Mouse (Mus musculus) heart, embryonic 13.5 days (tissue): Measurements from ENCODE around the gene Sh2b2. TPM values are rescaled to one million over a fixed set of nuclear protein-coding genes. Genes with fewer than 3 reads are reported as not detected.

Source experiments
- ATAC-seq: fragments of 200-750 bp; cut with Nextera tagmentation; 2 replicates; pipeline ENCODE4 v1.8.0; 2017; ENCODE audit warnings: moderate TSS enrichment; ENCODE audit not compliant: insufficient number of reproducible peaks, low FRiP score, low TSS enrichment; ENCODE audit errors: extremely low read depth
- H3K27ac ChIP-seq: fragments of 300-500 bp; sonication (generic); replicated peaks from 2 replicates; pipeline ENCODE4 v1.5.1; 2015; ENCODE audit warnings: moderate library complexity, mild to moderate bottlenecking, inconsistent platforms
- H3K27me3 ChIP-seq: fragments of 300-500 bp; sonication (generic); replicated peaks from 2 replicates; pipeline ENCODE4 v1.6.1; 2015; ENCODE audit warnings: mild to moderate bottlenecking, inconsistent platforms
- H3K36me3 ChIP-seq: fragments of 300-500 bp; sonication (generic); 2 replicates; pipeline ENCODE4 v1.6.1; 2015; ENCODE audit warnings: mild to moderate bottlenecking, inconsistent platforms
- H3K4me1 ChIP-seq: fragments of 300-500 bp; sonication (generic); 2 replicates; pipeline ENCODE4 v1.6.1; 2015; ENCODE audit warnings: inconsistent platforms
- H3K4me2 ChIP-seq: fragments of 300-500 bp; sonication (generic); 2 replicates; pipeline ENCODE4 v1.6.1; 2015; ENCODE audit warnings: inconsistent platforms, mild to moderate bottlenecking, moderate library complexity
- H3K4me3 ChIP-seq: fragments of 300-500 bp; sonication (generic); 2 replicates; pipeline ENCODE4 v1.5.1; 2015; ENCODE audit warnings: moderate library complexity, mild to moderate bottlenecking, inconsistent platforms
- H3K9ac ChIP-seq: fragments of 300-500 bp; sonication (generic); 2 replicates; pipeline ENCODE4 v1.6.1; 2015; ENCODE audit warnings: inconsistent platforms, mild to moderate bottlenecking, moderate library complexity
- H3K9me3 ChIP-seq: fragments of 300-500 bp; sonication (generic); 2 replicates; pipeline ENCODE4 v1.6.1; 2016; ENCODE audit warnings: inconsistent platforms
- WGBS: fragments of 180-500 bp; shearing (Covaris S2); methylation state at CpG from one replicate; pipeline ENCODE4 v1.1.7; 2015; ENCODE audit warnings: mixed read lengths; 5-methylcytosine and 5-hydroxymethylcytosine counted together
- polyA plus RNA-seq: library from polyadenylated mRNA; unstranded; fragments of >200 nt; fragmentation: Nextera tagmentation; extraction: Ambion mirVana; gene quantifications from 2 replicates; pipeline ENCODE4 v1.2.1, GENCODE M21; 2015

Sh2b2 gene
- polyA plus RNA-seq, 1 experiment from 2014 or later: 1.7 TPM

DNA sequence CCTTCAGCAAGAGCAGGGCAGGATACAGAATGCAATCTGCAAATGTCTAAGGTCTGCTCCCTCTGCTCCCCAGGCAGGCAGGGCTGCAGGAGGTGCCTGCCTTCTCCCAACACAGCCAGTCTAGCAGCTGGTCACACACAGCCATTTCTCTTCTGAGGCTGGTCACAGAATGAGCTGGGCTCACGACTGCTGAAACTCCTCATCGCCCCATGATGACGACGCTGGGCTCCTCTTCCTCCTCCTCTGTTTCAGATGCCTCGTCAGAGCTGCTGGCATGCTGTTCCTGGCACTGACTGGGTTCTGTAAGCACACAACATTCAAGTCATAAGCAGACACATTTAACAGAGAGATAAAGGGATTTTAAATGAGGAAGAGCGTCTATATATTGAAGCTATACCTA is 65.2 kb downstream of the Sh2b2 start:
- Histone ChIP-seq H3K27ac (no peak overlapping the region), H3K36me3 (peaks cover 92% of the 10 kb centered on the region), H3K4me2 (no peak overlapping the region), H3K4me3 (no peak overlapping the region), H3K4me1 (peaks cover 8% of the 10 kb centered on the region; the same call in 1 of the 2 replicates), H3K9ac (no peak overlapping the region), H3K27me3 (no peaks in the 10 kb centered on the region), H3K9me3 (no peaks in the 10 kb centered on the region)
- no peak for ATAC-seq
- WGBS: 90% methylated on average over 6 of the region's 6 CpGs

DNA sequence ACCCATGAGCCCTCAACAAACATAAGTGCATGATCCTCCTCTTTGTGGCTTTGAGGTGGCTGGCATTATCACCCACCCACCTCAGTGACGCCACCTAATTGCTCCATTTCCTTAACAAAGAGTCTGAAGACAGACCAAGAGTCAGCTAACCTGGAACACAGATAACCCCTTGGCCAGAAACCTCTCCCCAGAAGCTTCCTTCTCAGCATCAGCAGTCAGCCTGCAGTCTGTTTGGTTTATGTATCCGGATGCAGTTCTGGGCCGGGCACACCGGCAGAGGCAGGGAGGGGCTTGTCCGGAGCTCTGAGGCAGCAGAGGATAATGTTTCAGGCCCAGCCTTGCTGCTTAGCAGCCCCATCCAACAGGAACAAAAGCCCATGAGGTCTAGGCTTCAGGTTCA is 66.8 kb downstream of the Sh2b2 start:
- no peak for ATAC-seq
- 84% methylated on average over 5 of the region's 5 CpGs for WGBS
- Histone ChIP-seq H3K4me2 (no peak overlapping the region), H3K36me3 (peaks cover 76% of the 10 kb centered on the region), H3K9me3 (no peaks in the 10 kb centered on the region), H3K4me1 (peaks cover 8% of the 10 kb centered on the region; the same call in 1 of the 2 replicates), H3K9ac (no peak overlapping the region), H3K4me3 (no peak overlapping the region), H3K27ac (no peak overlapping the region), H3K27me3 (no peaks in the 10 kb centered on the region)

DNA sequence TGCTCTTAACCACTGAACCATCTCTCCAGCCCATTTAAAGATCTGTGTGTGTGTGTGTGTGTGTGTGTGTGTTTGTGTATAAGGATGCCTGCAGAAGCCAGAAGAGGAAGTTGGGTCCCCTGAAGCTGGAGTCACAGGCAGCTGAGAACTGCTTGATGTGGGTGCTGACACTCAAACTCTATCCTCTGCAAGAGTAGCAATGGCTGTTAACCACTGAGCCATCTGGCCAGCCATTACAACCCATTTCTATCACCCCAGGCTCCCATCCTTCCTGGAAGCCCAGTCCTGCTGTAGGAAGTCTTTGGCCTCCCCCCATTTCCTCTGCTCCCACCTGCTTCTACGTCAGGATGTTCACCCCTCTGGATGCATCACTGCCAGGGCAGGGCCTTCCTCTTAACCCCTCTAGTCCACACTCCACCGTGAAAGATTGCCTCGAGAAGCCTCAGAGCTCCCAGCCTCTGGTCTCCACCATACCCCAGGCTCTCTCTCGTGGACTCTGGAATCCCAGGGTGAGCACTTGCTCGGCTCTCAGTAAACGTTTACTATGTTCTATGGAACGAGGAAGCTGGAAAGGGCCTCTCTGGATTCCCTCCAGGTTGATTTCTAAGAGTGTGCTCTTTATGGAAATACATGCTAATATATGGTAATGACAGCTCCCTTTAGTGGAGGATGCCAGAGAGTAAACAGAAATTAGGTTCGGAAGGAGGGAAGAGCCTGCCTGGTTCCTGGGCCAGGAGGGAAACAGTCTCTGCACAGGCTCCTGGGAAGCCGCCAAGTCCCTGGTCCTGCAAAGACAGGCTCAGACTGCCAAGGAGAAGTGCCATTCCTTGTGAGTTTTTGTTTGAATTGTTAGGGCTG is 72.5 kb downstream of the Sh2b2 start:
- Histone ChIP-seq H3K27me3 (peaks cover 12% of the 10 kb centered on the region), H3K27ac (peak overlapping the region; percentile 33), H3K4me2 (no peak overlapping the region), H3K4me1 (peaks cover 29% of the 10 kb centered on the region), H3K9ac (no peak overlapping the region), H3K9me3 (no peaks in the 10 kb centered on the region), H3K36me3 (peaks cover 20% of the 10 kb centered on the region), H3K4me3 (no peak overlapping the region)
- 41% methylated on average over 9 of the region's 9 CpGs for WGBS
- ATAC-seq: no peak

DNA sequence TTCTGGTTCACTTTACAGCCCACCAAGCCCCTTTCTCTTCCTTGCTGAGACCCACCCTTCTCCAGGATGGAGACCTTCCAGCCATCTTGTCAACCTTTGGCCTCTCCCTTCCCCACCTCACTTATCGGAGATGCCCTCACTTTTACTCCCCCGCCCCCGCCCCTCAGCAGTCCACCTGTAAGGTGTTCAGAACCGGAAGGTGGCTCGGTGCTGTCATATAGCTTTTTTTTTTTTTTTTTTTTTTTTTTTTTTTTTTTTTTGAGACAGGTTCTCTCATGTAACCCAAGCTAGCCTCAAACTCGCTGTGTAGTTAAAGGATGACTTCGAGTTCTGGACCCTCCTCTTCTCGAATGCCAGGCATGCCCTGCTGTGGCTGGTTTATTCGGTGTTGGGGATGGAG is 73.4 kb downstream of the Sh2b2 start:
- Histone ChIP-seq H3K27ac (no peak overlapping the region), H3K9me3 (peaks cover 3% of the 10 kb centered on the region; the same call in 1 of the 2 replicates), H3K4me2 (no peak overlapping the region), H3K9ac (no peak overlapping the region), H3K4me3 (no peak overlapping the region), H3K4me1 (peaks cover 29% of the 10 kb centered on the region), H3K27me3 (peaks cover 12% of the 10 kb centered on the region), H3K36me3 (peaks cover 14% of the 10 kb centered on the region)
- 61% methylated on average over 9 of the region's 9 CpGs for WGBS
- ATAC-seq: no peak

DNA sequence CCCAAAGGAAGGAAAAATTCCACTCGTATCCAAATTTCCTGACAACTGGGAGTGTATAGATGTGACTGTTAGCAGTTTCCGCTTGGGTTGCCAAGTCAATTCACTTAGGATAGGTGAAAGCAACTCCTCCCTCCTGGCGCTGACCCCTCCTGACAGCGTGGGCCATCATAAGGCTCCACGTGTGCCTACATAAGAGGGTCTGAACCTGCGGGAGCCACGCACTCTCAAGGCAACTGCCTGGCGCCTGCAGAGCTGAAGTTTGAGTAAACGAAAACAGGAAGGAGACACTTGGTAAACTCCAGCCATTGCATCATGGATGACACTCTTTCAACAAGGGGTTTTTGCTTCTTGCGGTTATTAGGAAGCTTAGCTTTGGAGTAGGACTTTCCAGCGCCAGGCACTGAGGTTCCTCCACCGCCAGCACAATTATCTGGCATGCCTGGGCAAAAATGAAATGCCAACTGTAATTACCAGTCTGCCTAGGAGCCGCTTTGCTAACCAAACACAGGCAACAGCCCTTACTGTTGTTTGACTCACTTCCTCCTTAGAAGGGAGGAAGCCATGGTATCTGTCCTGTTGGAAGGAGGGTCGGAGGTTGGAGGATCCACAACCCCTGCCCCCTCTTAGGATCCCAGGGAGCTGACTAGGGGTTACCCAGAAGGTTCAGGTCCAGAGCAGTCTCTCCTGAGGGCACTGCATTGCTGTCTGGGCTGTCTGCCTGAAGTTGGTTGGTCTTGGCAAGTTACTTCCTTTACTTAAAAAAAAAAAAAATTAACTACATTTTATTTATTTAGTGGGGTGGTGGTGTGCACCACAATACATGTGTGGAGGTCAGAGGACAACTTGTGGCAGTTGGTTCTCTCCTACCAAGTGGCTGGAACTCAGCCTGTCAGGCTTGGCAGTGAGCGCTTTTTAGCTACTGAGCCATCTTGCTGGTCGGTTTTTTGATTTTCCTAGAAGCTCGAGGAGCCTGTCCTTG is 74.7 kb downstream of the Sh2b2 start:
- peaks cover 3% of the 10 kb centered on the region; the same call in 1 of the 2 replicates for H3K36me3 ChIP-seq
- H3K4me2 ChIP-seq: peak overlapping the region; percentile 95
- H3K4me1 ChIP-seq: peaks cover 21% of the 10 kb centered on the region
- H3K9ac ChIP-seq: peak overlapping the region; percentile 81
- peaks cover 4% of the 10 kb centered on the region; the same call in 1 of the 2 replicates for H3K9me3 ChIP-seq
- H3K27me3 ChIP-seq: peaks cover 12% of the 10 kb centered on the region
- H3K4me3 ChIP-seq: peak overlapping the region; percentile 62
- ATAC-seq: no peak
- 34% methylated on average over 17 of the region's 17 CpGs for WGBS
- H3K27ac ChIP-seq: peak overlapping the region; percentile 40; the same call in 1 of the 2 replicates

DNA sequence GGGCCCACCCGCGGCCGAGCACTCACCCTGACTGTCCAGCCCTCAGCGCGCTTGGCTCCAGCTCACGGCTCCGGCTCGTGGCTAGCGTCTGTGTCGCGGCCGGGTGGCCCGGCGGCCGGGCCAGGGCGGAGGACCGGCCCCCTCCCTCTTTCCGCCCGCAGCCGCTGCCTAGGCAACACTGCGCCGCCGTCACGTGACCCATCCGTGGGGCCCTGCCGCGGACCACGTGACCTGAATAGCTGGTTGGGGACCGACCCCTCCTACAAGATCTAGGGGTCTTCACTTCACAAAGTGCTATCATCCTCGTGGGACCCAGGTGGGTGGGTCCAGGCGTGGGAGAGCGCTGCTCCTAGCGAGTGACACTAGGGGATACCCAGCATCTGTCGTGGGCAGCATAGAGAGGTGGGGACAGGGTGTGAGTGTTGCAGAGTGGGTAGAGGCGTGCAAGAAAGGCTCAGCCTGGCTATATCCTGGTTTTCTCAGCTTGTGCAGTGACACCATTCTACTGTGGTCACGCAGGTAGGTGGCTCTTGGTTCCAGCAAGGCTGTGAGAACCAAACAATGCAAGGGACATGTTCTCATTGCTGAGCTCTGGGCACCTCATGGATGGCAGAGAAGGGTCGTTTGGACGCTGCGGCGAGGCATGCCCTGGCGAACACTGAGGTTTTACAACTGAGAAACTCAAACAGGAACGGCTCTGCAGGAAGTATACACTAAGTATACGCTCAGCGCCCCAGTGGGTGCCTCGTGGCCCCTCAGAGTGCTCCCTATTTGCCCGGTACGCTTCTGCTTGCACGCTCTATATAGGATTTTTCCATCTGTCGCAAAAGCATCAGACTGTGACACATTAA is 75.6 kb downstream of the Sh2b2 start, which contains the start of gene Orai2:
TSS of gene Orai2 (minus strand) at position 202 of the 851 bp plus-strand sequence.
- peak within 1 kb of the TSS; percentile 95 for H3K4me2 ChIP-seq
- WGBS: 4% methylated on average over 47 of the region's 49 CpGs
- ATAC-seq: peak; percentile 44

DNA sequence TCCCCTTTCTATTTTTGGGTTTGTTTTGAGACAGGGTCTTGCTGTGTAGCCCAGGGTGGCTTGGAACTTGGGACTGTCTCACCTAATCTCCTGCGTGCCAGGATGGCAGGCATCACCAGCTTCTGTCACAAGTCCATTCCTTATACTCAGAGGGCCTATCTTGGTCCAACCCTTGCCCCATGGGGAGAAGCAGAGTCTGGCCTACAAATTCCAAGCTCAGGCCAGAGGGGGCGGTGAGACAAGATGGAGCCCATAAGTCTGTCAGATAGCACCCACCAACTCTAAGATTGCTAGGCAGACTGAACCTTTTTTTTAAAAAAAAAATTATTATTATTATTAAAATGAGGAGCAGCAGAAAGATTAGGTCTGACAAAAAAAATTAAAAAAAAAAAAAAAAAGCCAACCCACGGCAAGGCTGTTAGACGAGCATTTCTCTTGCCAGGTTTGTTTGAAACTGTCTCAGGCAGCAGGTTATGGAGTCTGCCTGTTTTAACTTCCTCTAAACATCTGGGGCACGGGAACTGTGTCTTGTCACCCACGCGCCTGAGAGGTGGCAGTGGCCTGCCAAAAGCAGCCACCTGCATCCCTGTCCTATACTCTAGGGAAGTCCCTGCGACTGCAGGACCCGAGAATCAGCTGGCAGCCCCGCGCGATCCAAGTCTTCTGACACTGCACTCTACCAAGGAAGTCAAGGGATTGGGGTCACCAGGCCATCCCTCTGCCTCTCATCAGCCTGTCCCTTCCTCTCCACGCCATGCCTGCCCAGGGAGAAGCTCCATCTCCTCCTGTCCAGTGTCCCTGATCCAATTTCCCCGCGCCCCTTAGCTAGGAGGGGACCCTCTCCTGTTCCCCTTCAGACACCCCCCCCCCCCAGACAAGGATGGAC is 76.5 kb downstream of the Sh2b2 start:
- H3K9me3 ChIP-seq: peaks cover 4% of the 10 kb centered on the region; the same call in 1 of the 2 replicates
- H3K9ac ChIP-seq: peak overlapping the region; percentile 81
- peak overlapping the region; percentile 95 for H3K4me2 ChIP-seq
- ATAC-seq: no peak
- peaks cover 3% of the 10 kb centered on the region; the same call in 1 of the 2 replicates for H3K36me3 ChIP-seq
- H3K27me3 ChIP-seq: peaks cover 12% of the 10 kb centered on the region
- H3K4me1 ChIP-seq: peaks cover 21% of the 10 kb centered on the region
- H3K4me3 ChIP-seq: peak overlapping the region; percentile 62
- H3K27ac ChIP-seq: peak overlapping the region; percentile 16; the same call in 1 of the 2 replicates
- WGBS: 13% methylated on average over 15 of the region's 15 CpGs

More for the DNA sequence above, 75.6 kb downstream of the Sh2b2 start, which contains the start of gene Orai2:
- peak within 1 kb of the TSS; percentile 40; the same call in 1 of the 2 replicates for H3K27ac ChIP-seq
- peaks cover 3% of the 10 kb centered on the region; the same call in 1 of the 2 replicates for H3K36me3 ChIP-seq
- peaks cover 4% of the 10 kb centered on the region; the same call in 1 of the 2 replicates for H3K9me3 ChIP-seq
- H3K4me3 ChIP-seq: peak within 1 kb of the TSS; percentile 62
- H3K4me1 ChIP-seq: peaks cover 21% of the 10 kb centered on the region
- peak within 1 kb of the TSS; percentile 81 for H3K9ac ChIP-seq
- peaks cover 12% of the 10 kb centered on the region for H3K27me3 ChIP-seq
